Mouse (Mus musculus): ENCODE measurements around the gene Gm17657. TPM values are rescaled to one million over a fixed set of nuclear protein-coding genes. Genes with fewer than 3 reads are reported as not detected.

Gene Gm17657
- polyA plus RNA-seq, 1 experiment from 2014 or later: not detected

GRCm38 (mm10) chr17:29490713-29491581, 58.5 kb downstream of the Gm17657 start, which contains the start of gene Pim1:
Pim1 (plus strand) TSS chr17:29490753.
- peak; percentile 87 for ATAC-seq
- WGBS: under 1% methylated on average over 63 of the region's 99 CpGs
- peaks cover 34% of the 10 kb centered on the region for H3K4me1 ChIP-seq (replicated peaks)
- H3K36me3 ChIP-seq: peaks cover 13% of the 10 kb centered on the region
- H3K9me3 ChIP-seq: no peaks in the 10 kb centered on the region
- H3K27ac ChIP-seq: peak within 1 kb of the TSS; percentile 95
- H3K4me3 ChIP-seq (replicated peaks): peak within 1 kb of the TSS; percentile 90
- H3K27me3 ChIP-seq: no peaks in the 10 kb centered on the region
- H3K9ac ChIP-seq (replicated peaks): peak within 1 kb of the TSS; percentile 91
- peak within 1 kb of the TSS; percentile 95 for H3K4me2 ChIP-seq (replicated peaks)

DNA sequence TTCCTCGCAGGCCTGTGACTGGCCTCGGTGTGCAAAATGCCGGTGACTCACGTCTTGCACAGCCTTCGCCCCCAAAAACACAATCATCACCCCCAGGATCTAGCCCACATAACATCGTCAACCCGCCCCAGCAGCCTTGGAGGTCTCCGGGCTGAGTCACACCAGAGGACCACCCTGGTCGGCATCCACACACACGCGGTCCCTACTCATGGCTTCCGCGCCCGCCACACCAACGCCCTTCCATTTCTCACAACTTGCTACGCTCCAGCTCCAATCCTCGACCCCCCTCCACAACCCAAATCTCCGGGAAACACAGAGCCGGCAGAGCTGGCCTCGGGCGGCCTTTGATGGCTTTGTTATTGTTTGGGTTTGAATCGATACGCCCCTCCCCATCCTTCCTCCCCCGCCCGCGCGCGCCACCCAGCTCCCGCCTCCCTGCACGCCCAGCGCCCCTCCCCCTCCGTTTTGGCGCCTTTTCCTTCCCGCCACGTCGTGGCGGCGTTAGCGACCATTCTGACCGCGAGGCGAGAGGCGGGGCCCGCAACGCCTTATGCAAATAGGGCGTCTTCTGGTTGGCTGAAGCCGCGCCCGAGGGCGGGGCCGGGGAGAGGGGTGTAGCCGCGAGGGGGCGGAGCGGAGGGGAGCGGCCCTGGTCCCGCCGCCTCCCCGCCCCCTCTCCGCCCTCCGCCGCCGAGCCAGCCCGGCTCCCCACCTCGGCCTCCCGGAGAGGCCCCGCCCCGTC, 59.3 kb downstream of the Gm17657 start:
- H3K9me3 ChIP-seq: no peaks in the 10 kb centered on the region
- peak; percentile 85 for ATAC-seq
- H3K4me1 ChIP-seq (replicated peaks): peaks cover 34% of the 10 kb centered on the region
- H3K27ac ChIP-seq: peak overlapping the region; percentile 95
- peaks cover 13% of the 10 kb centered on the region for H3K36me3 ChIP-seq
- H3K4me3 ChIP-seq (replicated peaks): peak overlapping the region; percentile 90
- peak overlapping the region; percentile 95 for H3K4me2 ChIP-seq (replicated peaks)
- H3K9ac ChIP-seq (replicated peaks): peak overlapping the region; percentile 91
- 0% methylated on average over 43 of the region's 68 CpGs for WGBS
- H3K27me3 ChIP-seq: no peaks in the 10 kb centered on the region

DNA sequence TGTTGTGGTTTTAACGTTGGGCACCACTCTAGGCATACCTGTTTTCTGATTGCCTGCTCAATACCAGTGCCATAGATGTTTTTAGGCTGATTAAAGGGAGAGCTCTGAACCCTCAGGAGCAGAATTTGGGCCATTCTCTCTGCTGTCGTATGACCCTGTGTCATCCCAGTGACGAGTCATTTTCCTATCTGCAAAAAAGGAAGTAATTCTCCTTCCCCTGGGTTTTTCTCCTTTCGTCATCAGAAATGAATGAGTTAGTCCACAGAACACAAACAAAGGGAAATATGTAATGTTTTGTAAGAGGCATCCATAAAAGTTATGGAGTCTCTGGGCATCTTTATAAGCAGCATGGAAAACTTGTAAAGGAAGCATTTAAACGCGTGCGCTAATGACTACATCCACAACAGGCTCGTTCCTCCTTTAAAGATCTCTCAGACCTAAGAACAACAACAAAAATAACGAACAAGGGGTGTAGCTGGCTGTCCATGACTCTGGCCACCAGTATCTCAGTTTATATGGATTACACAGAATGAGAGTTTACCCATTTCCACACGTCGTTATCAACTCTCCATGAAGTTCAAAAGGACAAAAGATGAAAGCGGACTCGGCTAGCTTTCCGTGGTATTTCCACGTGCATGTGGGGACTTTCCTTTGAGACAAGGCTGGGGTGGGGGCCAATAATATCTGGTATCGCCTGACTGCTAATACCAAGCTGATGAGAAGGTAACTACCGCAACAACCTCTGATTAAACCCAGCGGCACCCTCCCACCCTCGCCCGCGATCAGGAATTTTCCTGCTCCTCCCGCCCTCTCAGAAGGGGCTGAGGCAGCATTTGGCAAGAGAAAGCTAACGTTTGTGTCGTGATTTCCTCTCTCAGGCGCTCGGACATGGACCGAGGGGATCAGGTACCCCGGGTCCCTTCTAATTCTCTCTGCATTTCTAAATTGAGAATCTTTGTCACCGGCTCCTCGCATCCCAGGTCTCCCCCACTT, 60.2 kb downstream of the Gm17657 start:
- H3K4me2 ChIP-seq (replicated peaks): peak overlapping the region; percentile 95
- peaks cover 31% of the 10 kb centered on the region for H3K4me1 ChIP-seq (replicated peaks)
- peak overlapping the region; percentile 90 for H3K4me3 ChIP-seq (replicated peaks)
- ATAC-seq: peak; percentile 16
- no peaks in the 10 kb centered on the region for H3K9me3 ChIP-seq
- no peaks in the 10 kb centered on the region for H3K27me3 ChIP-seq
- peaks cover 8% of the 10 kb centered on the region for H3K36me3 ChIP-seq
- H3K27ac ChIP-seq: peak overlapping the region; percentile 95
- H3K9ac ChIP-seq (replicated peaks): peak overlapping the region; percentile 83
- 4% methylated on average over 30 of the region's 30 CpGs for WGBS

DNA sequence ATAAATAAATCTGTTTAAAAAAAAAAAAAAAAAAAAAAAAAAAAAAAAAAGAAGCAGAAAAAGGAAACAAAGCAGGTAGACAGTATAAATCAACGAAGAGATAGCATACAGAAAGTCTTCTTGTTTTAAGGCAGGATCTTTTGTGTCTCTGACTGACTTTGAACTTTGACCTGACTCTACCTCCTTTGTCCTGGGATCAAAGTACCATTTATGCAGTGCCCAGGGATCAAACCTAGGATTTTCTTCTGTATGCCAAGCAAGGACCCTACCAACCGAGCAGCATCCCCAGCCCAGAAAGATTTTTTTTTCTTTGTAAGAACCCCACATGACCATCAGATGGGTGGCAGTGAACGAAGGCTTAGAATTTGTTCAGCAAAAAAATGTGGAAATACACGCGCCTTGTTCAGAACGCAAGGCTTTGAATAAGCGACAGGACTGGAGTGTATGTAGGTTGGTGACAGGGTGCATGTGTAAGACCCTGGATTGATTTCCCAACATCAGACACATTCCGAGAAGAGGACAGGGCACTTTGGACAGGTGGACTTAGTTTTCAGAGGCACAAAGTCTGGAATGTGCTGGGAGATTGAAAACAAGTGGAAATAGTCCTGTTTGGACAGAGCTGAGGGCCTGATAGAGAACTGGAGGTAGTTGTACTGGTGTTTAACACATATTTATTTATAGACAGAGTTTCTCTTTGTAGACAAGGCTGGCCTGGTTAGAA, 61.0 kb downstream of the Gm17657 start:
- no peak for ATAC-seq
- H3K9me3 ChIP-seq: no peaks in the 10 kb centered on the region
- H3K4me3 ChIP-seq (replicated peaks): no peak overlapping the region
- H3K4me2 ChIP-seq (replicated peaks): 0 out of 2 replicates have a peak overlapping the region, but pooled peaks have one; percentile 95
- H3K27me3 ChIP-seq: no peaks in the 10 kb centered on the region
- no peak overlapping the region for H3K27ac ChIP-seq
- 72% methylated on average over 8 of the region's 8 CpGs for WGBS
- H3K36me3 ChIP-seq: no peaks in the 10 kb centered on the region
- peaks cover 26% of the 10 kb centered on the region for H3K4me1 ChIP-seq (replicated peaks)
- no peak overlapping the region for H3K9ac ChIP-seq (replicated peaks)

- Histone ChIP-seq H3K4me2 (replicated peaks) (no peak overlapping the region), H3K9me3 (no peaks in the 10 kb centered on the region), H3K4me1 (replicated peaks) (peaks cover 9% of the 10 kb centered on the region), H3K27me3 (no peaks in the 10 kb centered on the region), H3K27ac (no peak overlapping the region), H3K4me3 (replicated peaks) (no peak overlapping the region), H3K9ac (replicated peaks) (no peak overlapping the region), H3K36me3 (no peaks in the 10 kb centered on the region)
- no peak for ATAC-seq
- WGBS: 84% methylated on average over 3 of the region's 3 CpGs
Measured at GRCm38 (mm10) chr17:29485336-29486233, 63.9 kb downstream of the Gm17657 start.

DNA sequence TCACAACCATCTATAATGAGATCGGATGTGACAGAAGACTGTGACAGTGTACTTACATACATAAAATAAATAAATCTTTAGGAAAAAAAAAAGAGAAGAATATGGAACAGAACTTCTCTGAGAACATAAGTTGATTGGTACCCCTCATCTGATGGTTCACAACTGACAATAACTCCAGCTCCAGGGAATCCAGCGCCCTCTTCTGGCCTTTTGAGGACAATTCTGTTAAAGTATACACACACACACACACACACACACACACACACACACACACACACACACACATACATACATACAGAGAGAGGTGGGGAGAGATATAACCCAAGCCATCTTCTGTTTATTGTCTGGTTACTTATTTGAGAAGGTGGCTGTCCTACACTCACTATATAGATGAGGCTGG, 65.0 kb downstream of the Gm17657 start:
- Histone ChIP-seq H3K9ac (replicated peaks) (no peak overlapping the region), H3K36me3 (no peaks in the 10 kb centered on the region), H3K27ac (no peak overlapping the region), H3K4me3 (replicated peaks) (no peak overlapping the region), H3K4me2 (replicated peaks) (no peak overlapping the region), H3K9me3 (no peaks in the 10 kb centered on the region), H3K27me3 (no peaks in the 10 kb centered on the region), H3K4me1 (replicated peaks) (peaks cover 9% of the 10 kb centered on the region)
- ATAC-seq: no peak
- WGBS: 97% methylated on average over 2 of the region's 2 CpGs

- no peak for ATAC-seq
- H3K27ac ChIP-seq: no peak overlapping the region
- no peak overlapping the region for H3K9ac ChIP-seq (replicated peaks)
- 94% methylated on average over 2 of the region's 2 CpGs for WGBS
- no peak overlapping the region for H3K4me2 ChIP-seq (replicated peaks)
- no peaks in the 10 kb centered on the region for H3K9me3 ChIP-seq
- no peaks in the 10 kb centered on the region for H3K36me3 ChIP-seq
- H3K27me3 ChIP-seq: no peaks in the 10 kb centered on the region
- H3K4me1 ChIP-seq (replicated peaks): no peaks in the 10 kb centered on the region
- no peak overlapping the region for H3K4me3 ChIP-seq (replicated peaks)
Measured at GRCm38 (mm10) chr17:29483282-29483681, 66.2 kb downstream of the Gm17657 start.

GRCm38 (mm10) chr17:29482632-29483031, 66.8 kb downstream of the Gm17657 start:
- no peak for ATAC-seq
- H3K9me3 ChIP-seq: no peaks in the 10 kb centered on the region
- no peak overlapping the region for H3K27ac ChIP-seq
- no peak overlapping the region for H3K4me2 ChIP-seq (replicated peaks)
- no peak overlapping the region for H3K4me3 ChIP-seq (replicated peaks)
- no peaks in the 10 kb centered on the region for H3K27me3 ChIP-seq
- H3K4me1 ChIP-seq (replicated peaks): no peaks in the 10 kb centered on the region
- no peaks in the 10 kb centered on the region for H3K36me3 ChIP-seq
- H3K9ac ChIP-seq (replicated peaks): no peak overlapping the region
- 88% methylated on average over 7 of the region's 7 CpGs for WGBS

GRCm38 (mm10) chr17:29480256-29480655, 69.2 kb downstream of the Gm17657 start:
- no peak for ATAC-seq
- no peaks in the 10 kb centered on the region for H3K27me3 ChIP-seq
- 79% methylated on average over 2 of the region's 2 CpGs for WGBS
- no peaks in the 10 kb centered on the region for H3K9me3 ChIP-seq
- no peaks in the 10 kb centered on the region for H3K4me1 ChIP-seq (replicated peaks)
- no peak overlapping the region for H3K4me3 ChIP-seq (replicated peaks)
- no peak overlapping the region for H3K27ac ChIP-seq
- no peak overlapping the region for H3K4me2 ChIP-seq (replicated peaks)
- no peaks in the 10 kb centered on the region for H3K36me3 ChIP-seq
- no peak overlapping the region for H3K9ac ChIP-seq (replicated peaks)

DNA sequence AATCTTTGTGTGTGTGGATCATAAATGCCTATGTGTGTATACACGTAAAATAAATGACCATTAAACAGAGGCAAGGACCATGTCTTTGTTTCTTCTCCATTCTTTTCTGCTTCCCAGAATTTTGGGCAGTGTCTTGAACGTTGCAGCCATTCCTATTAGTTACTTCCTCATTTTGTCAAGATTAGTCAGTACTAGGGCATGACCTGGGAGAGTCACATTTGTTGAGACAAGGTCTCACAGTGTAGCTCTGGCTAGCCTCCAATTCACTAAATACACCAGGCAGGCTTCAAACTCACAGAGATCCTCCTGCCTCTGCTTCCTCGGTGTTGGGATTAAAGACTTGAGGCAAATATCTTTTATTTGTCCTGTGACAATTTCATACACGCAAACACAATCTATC, 71.2 kb downstream of the Gm17657 start:
- 89% methylated on average over 4 of the region's 4 CpGs for WGBS
- H3K9ac ChIP-seq (replicated peaks): no peak overlapping the region
- H3K4me3 ChIP-seq (replicated peaks): no peak overlapping the region
- H3K9me3 ChIP-seq: no peaks in the 10 kb centered on the region
- H3K36me3 ChIP-seq: no peaks in the 10 kb centered on the region
- H3K27me3 ChIP-seq: no peaks in the 10 kb centered on the region
- H3K4me2 ChIP-seq (replicated peaks): no peak overlapping the region
- no peak for ATAC-seq
- no peaks in the 10 kb centered on the region for H3K4me1 ChIP-seq (replicated peaks)
- no peak overlapping the region for H3K27ac ChIP-seq

Data from midbrain, embryonic 13.5 days (tissue).